Mouse (Mus musculus): ENCODE data around the gene Fam117a. TPM values are rescaled to one million over a fixed set of nuclear protein-coding genes. Genes with fewer than 3 reads are reported as not detected.
A peak's percentile ranks its signal among the peaks of the same experiment; 100 is the strongest.

The Fam117a gene
- polyA plus RNA-seq (2012; ENCODE audit: insufficient read depth, insufficient read length, missing spikeins), result 3.3 and 3.4 TPM in 2 replicates

GRCm38 (mm10) chr11:95336568-95337128, at the start of gene Fam117a:
Fam117a (plus strand) TSS chr11:95337018.
- Histone ChIP-seq H3K27ac (ENCODE audit: insufficient read depth, low read depth, low read length) (no peak within 1 kb of the TSS), H3K4me3 (ENCODE audit: insufficient read depth, low read length) (peak within 1 kb of the TSS; percentile 74), H3K4me1 (ENCODE audit: control insufficient read depth, insufficient read depth, low read length) (peaks cover 6% of the 10 kb centered on the region; the same call in 1 of the 2 replicates)
- TF ChIP-seq CTCF (IDR thresholded peaks at IDR 0.05; ENCODE audit: low read depth, low read length), result no peak

- peaks cover 29% of the 10 kb centered on the region for H3K4me1 ChIP-seq (ENCODE audit: control insufficient read depth, insufficient read depth, low read length)
- no peak overlapping the region for H3K4me3 ChIP-seq (ENCODE audit: insufficient read depth, low read length)
- TF ChIP-seq POLR2A (IDR thresholded peaks at IDR 0.05; ENCODE audit: borderline replicate concordance, low read depth, low read length) (no peak), CTCF (IDR thresholded peaks at IDR 0.05; ENCODE audit: low read depth, low read length) (no peak)
- peak overlapping the region; percentile 58 for H3K27ac ChIP-seq (ENCODE audit: insufficient read depth, low read depth, low read length)
Observed at GRCm38 (mm10) chr11:95291998-95292397, 44.8 kb upstream of the Fam117a start.

GRCm38 (mm10) chr11:95293017-95293624, 43.7 kb upstream of the Fam117a start:
- H3K4me3 ChIP-seq (ENCODE audit: insufficient read depth, low read length), result 0 out of 2 replicates have a peak overlapping the region, but pooled peaks have one; percentile 3
- H3K27ac ChIP-seq (ENCODE audit: insufficient read depth, low read depth, low read length), result peak overlapping the region; percentile 88
- TF ChIP-seq POLR2A (IDR thresholded peaks at IDR 0.05; ENCODE audit: borderline replicate concordance, low read depth, low read length) (no peak), CTCF (IDR thresholded peaks at IDR 0.05; ENCODE audit: low read depth, low read length) (no peak)
- peaks cover 29% of the 10 kb centered on the region for H3K4me1 ChIP-seq (ENCODE audit: control insufficient read depth, insufficient read depth, low read length)

GRCm38 (mm10) chr11:95295736-95296135, 41.1 kb upstream of the Fam117a start:
- Histone ChIP-seq H3K4me1 (ENCODE audit: control insufficient read depth, insufficient read depth, low read length) (peaks cover 32% of the 10 kb centered on the region), H3K4me3 (ENCODE audit: insufficient read depth, low read length) (no peak overlapping the region), H3K27ac (ENCODE audit: insufficient read depth, low read depth, low read length) (no peak overlapping the region)
- no peak for TF ChIP-seq CTCF (IDR thresholded peaks at IDR 0.05; ENCODE audit: low read depth, low read length)
- no peak for TF ChIP-seq POLR2A (IDR thresholded peaks at IDR 0.05; ENCODE audit: borderline replicate concordance, low read depth, low read length)

GRCm38 (mm10) chr11:95298146-95298545, 38.7 kb upstream of the Fam117a start:
- TF ChIP-seq POLR2A (IDR thresholded peaks at IDR 0.05; ENCODE audit: borderline replicate concordance, low read depth, low read length) (no peak), CTCF (IDR thresholded peaks at IDR 0.05; ENCODE audit: low read depth, low read length) (peak; percentile 87)
- Histone ChIP-seq H3K27ac (ENCODE audit: insufficient read depth, low read depth, low read length) (no peak overlapping the region), H3K4me1 (ENCODE audit: control insufficient read depth, insufficient read depth, low read length) (peaks cover 18% of the 10 kb centered on the region)

GRCm38 (mm10) chr11:95299886-95300285, 36.9 kb upstream of the Fam117a start:
- Histone ChIP-seq H3K4me1 (ENCODE audit: control insufficient read depth, insufficient read depth, low read length) (peaks cover 3% of the 10 kb centered on the region), H3K27ac (ENCODE audit: insufficient read depth, low read depth, low read length) (0 out of 2 replicates have a peak overlapping the region, but pooled peaks have one; percentile 15), H3K4me3 (ENCODE audit: insufficient read depth, low read length) (no peak overlapping the region)
- no peak for TF ChIP-seq POLR2A (IDR thresholded peaks at IDR 0.05; ENCODE audit: borderline replicate concordance, low read depth, low read length)
- TF ChIP-seq CTCF (IDR thresholded peaks at IDR 0.05; ENCODE audit: low read depth, low read length), result no peak

More at GRCm38 (mm10) chr11:95298146-95298545, 38.7 kb upstream of the Fam117a start:
- H3K4me3 ChIP-seq (ENCODE audit: insufficient read depth, low read length), result no peak overlapping the region

GRCm38 (mm10) chr11:95301772-95302171, 35.0 kb upstream of the Fam117a start:
- Histone ChIP-seq H3K27ac (ENCODE audit: insufficient read depth, low read depth, low read length) (no peak overlapping the region), H3K4me3 (ENCODE audit: insufficient read depth, low read length) (no peak overlapping the region), H3K4me1 (ENCODE audit: control insufficient read depth, insufficient read depth, low read length) (peaks cover 3% of the 10 kb centered on the region)
- TF ChIP-seq POLR2A (IDR thresholded peaks at IDR 0.05; ENCODE audit: borderline replicate concordance, low read depth, low read length), result no peak
- no peak for TF ChIP-seq CTCF (IDR thresholded peaks at IDR 0.05; ENCODE audit: low read depth, low read length)

- H3K4me3 ChIP-seq (ENCODE audit: insufficient read depth, low read length), result no peak overlapping the region
- TF ChIP-seq CTCF (IDR thresholded peaks at IDR 0.05; ENCODE audit: low read depth, low read length) (peak; percentile 51; the same call in 1 of the 2 replicates), POLR2A (IDR thresholded peaks at IDR 0.05; ENCODE audit: borderline replicate concordance, low read depth, low read length) (no peak)
- 0 out of 2 replicates have a peak, but pooled peaks cover 2% of the 10 kb centered on the region for H3K4me1 ChIP-seq (ENCODE audit: control insufficient read depth, insufficient read depth, low read length)
- H3K27ac ChIP-seq (ENCODE audit: insufficient read depth, low read depth, low read length), result no peak overlapping the region
Observed at GRCm38 (mm10) chr11:95305600-95305999, 31.2 kb upstream of the Fam117a start.

GRCm38 (mm10) chr11:95307526-95307925, 29.3 kb upstream of the Fam117a start:
- Histone ChIP-seq H3K4me1 (ENCODE audit: control insufficient read depth, insufficient read depth, low read length) (peaks cover 8% of the 10 kb centered on the region), H3K27ac (ENCODE audit: insufficient read depth, low read depth, low read length) (no peak overlapping the region), H3K4me3 (ENCODE audit: insufficient read depth, low read length) (no peak overlapping the region)
- no peak for TF ChIP-seq POLR2A (IDR thresholded peaks at IDR 0.05; ENCODE audit: borderline replicate concordance, low read depth, low read length)
- no peak for TF ChIP-seq CTCF (IDR thresholded peaks at IDR 0.05; ENCODE audit: low read depth, low read length)

- H3K4me1 ChIP-seq (ENCODE audit: control insufficient read depth, insufficient read depth, low read length), result peaks cover 8% of the 10 kb centered on the region
- TF ChIP-seq CTCF (IDR thresholded peaks at IDR 0.05; ENCODE audit: low read depth, low read length) (no peak), POLR2A (IDR thresholded peaks at IDR 0.05; ENCODE audit: borderline replicate concordance, low read depth, low read length) (no peak)
- peak overlapping the region; percentile 83 for H3K27ac ChIP-seq (ENCODE audit: insufficient read depth, low read depth, low read length)
- peak overlapping the region; percentile 87 for H3K4me3 ChIP-seq (ENCODE audit: insufficient read depth, low read length)
Observed at GRCm38 (mm10) chr11:95309510-95310006, 27.3 kb upstream of the Fam117a start.

Measured in bone marrow macrophage, adult 2 months (primary cell).